Mouse (Mus musculus): ENCODE data around the gene Herc2. TPM values are rescaled to one million over a fixed set of nuclear protein-coding genes. Genes with fewer than 3 reads are reported as not detected.

The Herc2 gene
- polyA plus RNA-seq, 1 experiment from 2014 or later = 37.6 TPM

DNA sequence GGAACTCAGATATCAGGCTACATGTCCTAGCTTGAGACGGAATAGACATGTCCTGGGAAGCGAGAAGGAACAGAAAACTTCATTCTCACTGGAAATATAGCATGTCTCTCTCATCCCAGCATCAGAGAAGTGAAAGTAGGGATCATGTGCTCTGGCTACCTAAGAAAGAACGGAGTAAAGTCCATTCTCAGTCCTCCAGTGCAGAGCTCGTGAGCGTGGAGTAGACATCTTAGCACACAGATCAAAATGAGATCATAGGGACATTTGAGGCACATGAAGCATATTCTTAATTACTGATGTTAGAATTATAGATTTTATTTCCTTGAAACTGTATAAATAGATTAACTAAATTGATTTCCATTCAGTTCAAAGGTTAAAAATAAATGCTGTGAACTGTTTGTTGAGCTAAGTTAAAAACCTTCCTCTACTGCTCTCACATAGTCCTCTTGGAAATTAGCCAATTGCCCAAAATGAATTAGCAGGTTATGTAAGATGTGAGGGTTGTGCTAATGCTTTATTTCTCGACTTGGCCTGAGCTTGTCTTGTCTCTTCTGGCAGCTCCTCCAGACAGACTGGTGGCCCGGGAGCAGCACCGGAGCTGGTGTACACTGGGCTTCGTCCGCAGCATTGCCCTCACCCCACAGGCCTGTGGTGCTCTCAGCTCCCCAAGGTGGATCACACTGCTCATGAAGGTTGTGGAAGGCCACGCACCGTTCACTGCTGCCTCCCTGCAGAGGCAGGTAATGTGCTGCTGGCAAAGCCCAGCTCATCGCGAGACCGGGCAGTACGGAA lies 102.1 kb downstream of the Herc2 start:
- H3K4me1 ChIP-seq = no peaks in the 10 kb centered on the region
- no peak overlapping the region for H3K27ac ChIP-seq (replicated peaks)
- no peak overlapping the region for H3K9ac ChIP-seq (replicated peaks)
- H3K4me2 ChIP-seq (replicated peaks) = no peak overlapping the region
- no peak for ATAC-seq (ENCODE audit: low FRiP score, low read depth)
- no peaks in the 10 kb centered on the region for H3K9me3 ChIP-seq
- no peaks in the 10 kb centered on the region for H3K27me3 ChIP-seq
- H3K4me3 ChIP-seq = no peak overlapping the region
- WGBS = 94% methylated on average over 16 of the region's 16 CpGs
- H3K36me3 ChIP-seq = peaks cover 83% of the 10 kb centered on the region

DNA sequence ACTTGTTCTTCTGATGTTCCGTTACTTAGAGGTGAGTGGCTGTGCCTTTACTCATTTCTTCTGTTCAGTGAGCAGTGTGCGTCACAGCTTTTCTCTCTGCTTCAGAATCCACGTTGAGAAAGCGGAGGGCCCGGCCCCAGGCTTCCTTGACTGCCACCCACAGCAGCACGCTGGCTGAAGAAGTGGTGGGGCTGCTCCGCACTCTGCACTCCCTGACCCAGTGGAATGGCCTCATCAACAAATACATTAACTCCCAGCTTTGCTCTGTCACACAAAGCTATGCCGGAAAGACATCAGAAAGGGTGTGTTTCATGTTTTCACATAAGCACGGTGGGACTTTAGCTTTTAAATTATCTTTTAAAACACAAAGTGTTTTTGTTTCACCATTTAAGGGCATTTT lies 103.2 kb downstream of the Herc2 start:
- Histone ChIP-seq H3K36me3 (peaks cover 83% of the 10 kb centered on the region), H3K27me3 (no peaks in the 10 kb centered on the region), H3K27ac (replicated peaks) (no peak overlapping the region), H3K9ac (replicated peaks) (no peak overlapping the region), H3K4me2 (replicated peaks) (no peak overlapping the region), H3K9me3 (no peaks in the 10 kb centered on the region), H3K4me3 (no peak overlapping the region), H3K4me1 (no peaks in the 10 kb centered on the region)
- ATAC-seq (ENCODE audit: low FRiP score, low read depth) = no peak
- WGBS = 93% methylated on average over 9 of the region's 9 CpGs

DNA sequence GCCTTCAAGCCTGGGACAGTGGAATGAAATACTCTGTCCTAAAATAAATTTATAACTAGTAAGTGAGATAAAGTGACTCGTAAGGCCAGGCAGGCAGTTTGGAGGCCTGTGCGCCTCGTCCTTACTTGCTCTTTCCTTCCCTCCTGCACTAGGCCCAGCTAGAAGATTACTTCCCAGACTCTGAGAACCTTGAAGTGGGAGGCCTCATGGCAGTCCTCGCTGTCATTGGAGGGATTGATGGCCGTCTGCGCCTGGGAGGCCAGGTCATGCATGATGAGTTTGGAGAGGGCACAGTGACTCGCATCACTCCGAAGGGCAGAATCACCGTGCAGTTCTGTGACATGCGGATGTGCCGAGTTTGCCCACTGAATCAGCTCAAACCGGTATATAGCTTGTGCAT lies 103.6 kb downstream of the Herc2 start:
- Histone ChIP-seq H3K4me3 (no peak overlapping the region), H3K36me3 (peaks cover 85% of the 10 kb centered on the region), H3K9ac (replicated peaks) (no peak overlapping the region), H3K4me2 (replicated peaks) (no peak overlapping the region), H3K27me3 (no peaks in the 10 kb centered on the region), H3K27ac (replicated peaks) (no peak overlapping the region), H3K9me3 (no peaks in the 10 kb centered on the region), H3K4me1 (no peaks in the 10 kb centered on the region)
- 94% methylated on average over 12 of the region's 12 CpGs for WGBS
- ATAC-seq (ENCODE audit: low FRiP score, low read depth) = no peak

DNA sequence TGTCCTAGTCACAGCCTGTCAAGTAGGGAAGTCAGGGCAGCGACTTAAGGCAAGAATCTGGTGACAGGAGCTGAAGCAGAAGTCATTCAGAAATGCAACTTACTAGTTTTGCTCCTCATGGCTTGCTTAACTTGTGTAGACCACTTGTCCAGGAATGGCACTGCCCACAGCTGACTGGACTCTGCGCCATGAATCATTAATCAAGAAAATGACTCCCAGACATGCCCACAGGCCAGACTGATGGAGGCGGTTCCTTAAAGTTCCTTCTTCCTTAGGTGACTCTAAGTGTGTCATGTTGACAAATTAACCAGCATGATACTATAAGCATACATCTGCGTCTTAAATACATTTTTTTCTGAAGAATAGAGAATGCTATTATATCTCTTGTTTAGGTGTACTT lies 113.3 kb downstream of the Herc2 start:
- ATAC-seq (ENCODE audit: low FRiP score, low read depth) = no peak
- Histone ChIP-seq H3K4me1 (no peaks in the 10 kb centered on the region), H3K36me3 (peaks cover 39% of the 10 kb centered on the region), H3K27ac (replicated peaks) (no peak overlapping the region), H3K9me3 (no peaks in the 10 kb centered on the region), H3K4me3 (no peak overlapping the region), H3K27me3 (no peaks in the 10 kb centered on the region), H3K9ac (replicated peaks) (no peak overlapping the region), H3K4me2 (replicated peaks) (no peak overlapping the region)
- 97% methylated on average over 4 of the region's 4 CpGs for WGBS

DNA sequence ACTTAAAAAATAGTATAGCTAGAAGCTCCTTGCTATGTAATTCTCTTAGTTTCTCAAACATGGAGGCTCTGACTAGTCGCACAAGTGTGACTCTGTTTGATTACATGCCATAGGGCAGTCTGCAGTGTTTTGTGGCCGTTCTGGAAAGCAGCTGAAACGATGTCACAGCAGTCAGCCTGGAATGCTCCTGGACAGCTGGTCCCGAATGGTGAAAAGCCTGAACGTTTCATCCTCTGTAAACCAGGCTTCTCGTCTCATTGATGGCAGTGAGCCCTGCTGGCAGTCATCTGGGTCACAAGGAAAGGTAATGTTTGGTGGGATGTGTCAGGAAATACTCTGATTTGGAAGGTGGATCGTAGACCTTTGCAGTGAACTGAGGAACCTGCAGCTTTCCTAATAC lies 118.7 kb downstream of the Herc2 start:
- Histone ChIP-seq H3K4me1 (no peaks in the 10 kb centered on the region), H3K9me3 (no peaks in the 10 kb centered on the region), H3K4me3 (no peak overlapping the region), H3K9ac (replicated peaks) (no peak overlapping the region), H3K27me3 (no peaks in the 10 kb centered on the region), H3K4me2 (replicated peaks) (no peak overlapping the region), H3K27ac (replicated peaks) (no peak overlapping the region), H3K36me3 (peaks cover 35% of the 10 kb centered on the region)
- no peak for ATAC-seq (ENCODE audit: low FRiP score, low read depth)
- 60% methylated on average over 7 of the region's 7 CpGs for WGBS

DNA sequence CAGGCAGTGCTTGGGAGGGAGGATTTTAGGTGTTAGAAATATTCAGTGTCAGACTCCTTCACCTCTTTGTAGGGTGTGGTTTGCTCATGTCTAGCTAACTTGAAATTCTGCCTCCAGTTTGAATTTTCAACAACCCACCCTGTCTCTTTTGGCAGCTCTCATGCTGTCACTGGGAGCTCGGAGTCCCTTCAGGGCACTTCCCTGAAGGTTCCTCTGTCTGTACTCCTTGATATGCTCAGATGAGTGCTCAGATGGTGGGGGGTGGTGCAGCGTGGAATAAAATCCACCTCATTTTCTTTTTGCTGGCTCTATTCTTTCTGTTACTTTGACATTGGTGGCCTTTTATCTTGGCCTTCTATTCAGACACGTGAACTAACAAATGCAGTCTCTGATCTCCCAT lies 127.4 kb downstream of the Herc2 start:
- 67% methylated on average over 3 of the region's 3 CpGs for WGBS
- H3K4me2 ChIP-seq (replicated peaks) = no peak overlapping the region
- peaks cover 5% of the 10 kb centered on the region; the same call in 1 of the 2 replicates for H3K4me1 ChIP-seq
- no peak overlapping the region for H3K9ac ChIP-seq (replicated peaks)
- no peaks in the 10 kb centered on the region for H3K27me3 ChIP-seq
- no peak overlapping the region for H3K4me3 ChIP-seq
- H3K9me3 ChIP-seq = no peaks in the 10 kb centered on the region
- peaks cover 10% of the 10 kb centered on the region for H3K36me3 ChIP-seq
- no peak for ATAC-seq (ENCODE audit: low FRiP score, low read depth)
- no peak overlapping the region for H3K27ac ChIP-seq (replicated peaks)

DNA sequence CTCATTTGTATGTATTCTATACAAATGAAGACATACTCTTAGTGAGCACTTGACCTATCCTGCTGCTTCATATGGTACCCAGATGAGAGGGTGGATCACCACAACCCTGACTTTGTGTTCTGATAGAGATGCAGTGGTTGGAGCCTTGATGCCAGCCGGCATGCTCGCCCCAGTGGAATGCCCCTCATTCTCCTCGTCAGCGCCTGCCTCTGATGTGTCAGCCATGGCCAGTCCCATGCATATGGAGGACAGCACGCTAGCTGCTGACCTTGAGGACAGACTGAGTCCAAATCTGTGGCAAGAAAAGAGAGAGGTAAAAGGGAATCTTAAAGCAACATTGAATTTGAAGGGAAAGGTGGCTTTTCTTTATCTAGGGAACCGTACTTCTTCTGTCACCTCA lies 141.0 kb downstream of the Herc2 start:
- Histone ChIP-seq H3K27me3 (no peaks in the 10 kb centered on the region), H3K36me3 (peaks cover 68% of the 10 kb centered on the region), H3K9me3 (no peaks in the 10 kb centered on the region), H3K4me1 (no peaks in the 10 kb centered on the region), H3K4me3 (no peak overlapping the region), H3K4me2 (replicated peaks) (no peak overlapping the region), H3K27ac (replicated peaks) (no peak overlapping the region), H3K9ac (replicated peaks) (no peak overlapping the region)
- ATAC-seq (ENCODE audit: low FRiP score, low read depth) = no peak
- 95% methylated on average over 6 of the region's 6 CpGs for WGBS

DNA sequence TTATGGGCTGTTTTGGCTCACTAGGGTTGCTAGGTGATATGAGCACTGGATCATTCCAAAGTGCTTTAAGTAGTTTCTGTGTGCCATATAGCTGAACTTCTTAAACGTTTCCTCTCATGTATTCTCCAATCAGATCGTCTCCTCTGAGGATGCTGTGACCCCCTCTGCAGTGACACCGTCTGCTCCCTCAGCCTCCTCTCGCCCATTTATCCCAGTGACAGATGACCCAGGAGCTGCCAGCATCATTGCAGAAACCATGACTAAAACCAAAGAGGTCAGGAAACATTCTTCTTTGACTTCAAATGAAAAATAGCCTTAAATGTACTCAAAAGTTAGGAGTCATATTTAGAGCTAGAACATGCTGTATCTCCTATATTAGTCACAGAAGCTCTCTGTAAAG lies 141.7 kb downstream of the Herc2 start:
- H3K9ac ChIP-seq (replicated peaks) = no peak overlapping the region
- 79% methylated on average over 4 of the region's 4 CpGs for WGBS
- no peak overlapping the region for H3K4me2 ChIP-seq (replicated peaks)
- H3K27ac ChIP-seq (replicated peaks) = no peak overlapping the region
- no peaks in the 10 kb centered on the region for H3K4me1 ChIP-seq
- H3K36me3 ChIP-seq = peaks cover 74% of the 10 kb centered on the region
- ATAC-seq (ENCODE audit: low FRiP score, low read depth) = no peak
- no peaks in the 10 kb centered on the region for H3K27me3 ChIP-seq
- H3K4me3 ChIP-seq = no peak overlapping the region
- H3K9me3 ChIP-seq = no peaks in the 10 kb centered on the region

DNA sequence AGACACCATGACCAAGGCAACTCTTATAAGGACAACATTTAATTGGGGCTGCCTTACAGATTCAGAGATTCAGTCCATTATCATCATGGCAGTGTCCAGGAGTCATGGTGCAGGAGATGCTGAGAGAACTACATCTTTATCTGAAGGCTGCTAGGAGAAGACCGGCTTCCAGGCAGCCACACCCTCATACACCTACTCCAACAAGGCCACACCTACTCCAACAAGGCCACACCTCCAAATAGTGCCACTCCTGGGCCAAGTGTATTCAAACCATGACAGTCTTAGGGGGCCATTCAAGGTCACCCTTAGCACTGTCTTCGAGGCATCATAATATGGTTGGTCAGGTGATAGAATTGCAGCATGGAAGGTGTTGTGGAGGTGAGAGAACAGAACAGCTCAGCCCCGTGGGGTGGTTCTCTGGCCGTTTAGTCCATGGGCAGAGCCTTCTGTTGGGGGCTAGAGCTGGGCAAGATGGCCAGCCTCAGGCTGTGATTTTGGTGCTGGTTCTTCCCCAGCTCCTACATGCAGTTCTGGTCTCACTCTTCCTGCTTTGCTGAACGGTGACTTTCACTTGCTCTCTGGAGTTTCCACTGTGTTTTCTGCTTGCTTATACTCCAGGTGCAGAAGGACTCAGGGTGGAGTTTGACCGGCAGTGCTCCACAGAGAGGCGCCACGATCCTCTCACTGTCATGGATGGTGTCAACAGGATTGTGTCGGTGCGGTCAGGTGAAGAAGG lies 151.7 kb downstream of the Herc2 start:
- Histone ChIP-seq H3K27me3 (0 out of 2 replicates have a peak, but pooled peaks cover 2% of the 10 kb centered on the region), H3K36me3 (peaks cover 86% of the 10 kb centered on the region), H3K9me3 (no peaks in the 10 kb centered on the region), H3K4me3 (no peak overlapping the region), H3K4me2 (replicated peaks) (no peak overlapping the region), H3K27ac (replicated peaks) (no peak overlapping the region), H3K9ac (replicated peaks) (no peak overlapping the region), H3K4me1 (no peaks in the 10 kb centered on the region)
- ATAC-seq (ENCODE audit: low FRiP score, low read depth) = no peak
- WGBS = 94% methylated on average over 10 of the region's 10 CpGs

DNA sequence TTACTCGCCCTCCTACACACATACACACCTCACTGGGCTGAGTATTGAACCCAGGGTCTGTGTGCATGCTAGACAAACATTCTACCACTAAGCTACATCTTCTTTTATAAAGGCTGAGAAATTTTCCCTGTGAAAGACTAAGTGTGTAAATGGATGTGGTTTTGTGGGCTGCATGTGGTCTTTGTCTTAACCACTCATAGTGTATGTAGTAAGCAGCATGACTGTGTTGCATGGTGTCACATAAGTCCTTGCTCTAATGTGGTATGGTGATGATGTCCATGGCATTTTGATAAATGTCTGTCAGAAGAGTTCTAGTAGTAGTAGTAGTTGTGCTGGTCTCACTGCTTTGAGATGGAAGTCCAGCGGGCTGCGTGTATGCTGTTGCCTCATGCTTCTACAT lies 152.8 kb downstream of the Herc2 start:
- Histone ChIP-seq H3K27ac (replicated peaks) (no peak overlapping the region), H3K27me3 (0 out of 2 replicates have a peak, but pooled peaks cover 3% of the 10 kb centered on the region), H3K4me1 (no peaks in the 10 kb centered on the region), H3K9ac (replicated peaks) (no peak overlapping the region), H3K4me2 (replicated peaks) (no peak overlapping the region), H3K4me3 (no peak overlapping the region), H3K9me3 (no peaks in the 10 kb centered on the region), H3K36me3 (peaks cover 84% of the 10 kb centered on the region)
- ATAC-seq (ENCODE audit: low FRiP score, low read depth) = no peak
- WGBS = 99% methylated on average over 3 of the region's 3 CpGs

DNA sequence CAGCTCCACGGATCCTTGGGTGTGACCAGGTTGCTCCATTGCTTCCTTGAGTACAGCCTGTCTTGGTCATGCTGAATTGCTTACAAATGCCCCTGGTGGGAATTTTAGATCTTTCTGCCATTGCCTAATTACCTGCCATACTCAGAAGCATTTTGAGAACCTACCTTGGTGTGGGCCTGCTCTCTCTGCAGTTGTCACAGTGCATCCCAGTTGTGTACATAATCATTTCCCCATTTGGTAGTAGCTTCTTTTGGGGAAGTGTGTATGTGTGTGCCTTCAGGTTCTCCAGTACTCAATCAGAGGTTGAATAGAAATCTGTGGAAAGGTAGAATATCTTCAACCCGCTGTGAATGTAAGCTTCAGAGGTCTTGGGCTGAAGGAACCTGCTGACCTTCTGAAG lies 153.3 kb downstream of the Herc2 start:
- H3K4me2 ChIP-seq (replicated peaks) = no peak overlapping the region
- H3K4me1 ChIP-seq = no peaks in the 10 kb centered on the region
- 0 out of 2 replicates have a peak, but pooled peaks cover 3% of the 10 kb centered on the region for H3K27me3 ChIP-seq
- peaks cover 83% of the 10 kb centered on the region for H3K36me3 ChIP-seq
- no peak for ATAC-seq (ENCODE audit: low FRiP score, low read depth)
- 100% methylated on average over 2 of the region's 2 CpGs for WGBS
- no peak overlapping the region for H3K9ac ChIP-seq (replicated peaks)
- no peak overlapping the region for H3K4me3 ChIP-seq
- H3K9me3 ChIP-seq = no peaks in the 10 kb centered on the region
- H3K27ac ChIP-seq (replicated peaks) = no peak overlapping the region

DNA sequence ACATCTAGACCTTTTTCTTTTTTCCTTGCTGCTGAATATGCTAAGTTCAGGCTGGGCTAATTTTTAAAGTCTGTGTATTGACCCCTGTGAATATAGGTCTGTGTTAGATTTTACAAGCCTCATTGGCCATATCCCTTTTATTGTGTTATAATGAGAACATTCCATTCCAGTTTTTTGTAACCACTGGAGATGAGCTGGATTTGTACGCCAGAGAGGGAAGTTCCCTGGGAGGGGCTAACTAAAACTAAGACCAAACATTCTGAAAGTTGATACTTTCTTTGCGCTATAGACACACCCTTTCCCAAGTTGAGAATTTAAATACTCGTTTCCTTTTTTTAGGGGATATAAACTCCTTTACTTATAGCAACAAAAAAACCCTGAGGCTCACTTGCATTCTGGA lies 154.9 kb downstream of the Herc2 start:
- 42% methylated on average over 3 of the region's 3 CpGs for WGBS
- no peak overlapping the region for H3K4me2 ChIP-seq (replicated peaks)
- H3K9ac ChIP-seq (replicated peaks) = no peak overlapping the region
- H3K36me3 ChIP-seq = peaks cover 81% of the 10 kb centered on the region
- no peaks in the 10 kb centered on the region for H3K9me3 ChIP-seq
- no peak overlapping the region for H3K27ac ChIP-seq (replicated peaks)
- H3K4me3 ChIP-seq = no peak overlapping the region
- ATAC-seq (ENCODE audit: low FRiP score, low read depth) = no peak
- no peaks in the 10 kb centered on the region for H3K4me1 ChIP-seq
- 0 out of 2 replicates have a peak, but pooled peaks cover 3% of the 10 kb centered on the region for H3K27me3 ChIP-seq

Data from midbrain, embryonic 12.5 days (tissue).